Mouse (Mus musculus): ENCODE results near the gene 2900026A02Rik. TPM values are rescaled to one million over a fixed set of nuclear protein-coding genes. Genes with fewer than 3 reads are reported as not detected.
A peak's percentile ranks its signal among the peaks of the same experiment; 100 is the strongest.

2900026A02Rik gene
- total and polyA plus RNA-seq, 3 experiments = 0.05 TPM; not detected in 2

DNA sequence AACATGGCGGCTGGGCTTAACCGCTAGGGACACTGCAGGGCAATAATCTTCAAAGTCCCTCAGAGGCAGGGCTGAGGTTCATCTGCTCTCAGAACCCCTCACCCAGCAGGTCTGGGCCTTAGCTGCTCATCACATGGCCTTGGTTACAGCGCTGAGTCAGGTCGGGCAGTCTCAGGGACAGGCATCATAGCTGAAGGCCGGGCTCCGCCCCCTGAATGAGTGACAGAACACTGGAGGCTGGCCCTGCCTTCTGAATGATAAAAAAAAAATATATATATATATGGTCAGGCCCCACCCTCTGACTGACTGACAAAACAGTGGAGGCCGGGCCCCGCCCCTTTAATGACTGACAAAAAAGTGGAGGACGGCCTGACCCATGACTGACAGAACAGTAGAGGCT, 56.6 kb downstream of the 2900026A02Rik start:
- H3K4me3 ChIP-seq (ENCODE audit: low read depth, low read length) = no peak overlapping the region; the same call in 1 of the 2 replicates
- H3K27me3 ChIP-seq (ENCODE audit: insufficient read depth, low read length) = no peaks in the 10 kb centered on the region; the same call in 1 of the 2 replicates
- H3K9me3 ChIP-seq (replicated peaks) = peaks cover 90% of the 10 kb centered on the region
- DNase-seq (ENCODE audit: low spot score) = no peak
- no peak for ATAC-seq (ENCODE audit: extremely low read depth, insufficient number of reproducible peaks, low FRiP score, poor library complexity, severe bottlenecking)
- no peaks in the 10 kb centered on the region for H3K36me3 ChIP-seq (replicated peaks)
- no peak for TF ChIP-seq TAL1 (conservative IDR thresholded peaks at IDR 0.05; ENCODE audit: low read depth, low read length)
- H3K4me1 ChIP-seq (ENCODE audit: insufficient read depth, low read depth, low read length) = no peaks in the 10 kb centered on the region

DNA sequence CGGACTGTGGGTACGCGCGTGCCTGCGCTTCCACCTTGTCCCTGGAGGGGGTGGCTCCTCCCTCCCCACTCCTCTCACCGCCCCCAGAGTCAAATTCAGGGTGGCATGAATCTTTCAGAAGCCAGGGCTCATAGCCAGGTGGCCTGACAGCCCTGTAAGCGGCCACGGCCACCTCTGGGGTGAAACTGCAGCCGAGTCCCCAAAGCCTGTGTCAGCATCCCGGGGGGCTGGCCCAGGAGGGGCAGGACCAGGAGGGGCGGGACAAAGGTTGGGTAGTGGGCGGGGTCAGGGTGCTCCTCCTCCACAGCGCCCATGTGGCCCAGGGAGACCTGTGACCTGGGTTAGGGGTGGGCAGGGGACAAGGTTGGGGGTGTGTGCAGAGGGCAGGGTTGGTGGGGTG, 57.9 kb downstream of the 2900026A02Rik start:
- no peak for DNase-seq (ENCODE audit: low spot score)
- no peak for TF ChIP-seq POLR2AphosphoS5 (IDR thresholded peaks at IDR 0.05; ENCODE audit: insufficient replicate concordance, low read depth, low read length)
- TF ChIP-seq CTCF (IDR thresholded peaks at IDR 0.05; ENCODE audit: low read depth, low read length) = no peak
- no peak for TF ChIP-seq TAL1 (conservative IDR thresholded peaks at IDR 0.05; ENCODE audit: low read depth, low read length)
- no peak for TF ChIP-seq GATA2 (IDR thresholded peaks at IDR 0.05; ENCODE audit: borderline replicate concordance, low read depth, low read length)
- no peak for TF ChIP-seq GATA1 (IDR thresholded peaks at IDR 0.05; ENCODE audit: borderline replicate concordance, low read length)
- no peak for ATAC-seq (ENCODE audit: extremely low read depth, insufficient number of reproducible peaks, low FRiP score, poor library complexity, severe bottlenecking)
- peak overlapping the region; percentile 4; the same call in 1 of the 2 replicates for H3K4me3 ChIP-seq (ENCODE audit: low read depth, low read length)
- H3K27me3 ChIP-seq (ENCODE audit: insufficient read depth, low read length) = no peaks in the 10 kb centered on the region; the same call in 1 of the 2 replicates
- peaks cover 94% of the 10 kb centered on the region for H3K9me3 ChIP-seq (replicated peaks)
- H3K4me1 ChIP-seq (ENCODE audit: insufficient read depth, low read depth, low read length) = no peaks in the 10 kb centered on the region
- H3K36me3 ChIP-seq (replicated peaks) = no peaks in the 10 kb centered on the region

DNA sequence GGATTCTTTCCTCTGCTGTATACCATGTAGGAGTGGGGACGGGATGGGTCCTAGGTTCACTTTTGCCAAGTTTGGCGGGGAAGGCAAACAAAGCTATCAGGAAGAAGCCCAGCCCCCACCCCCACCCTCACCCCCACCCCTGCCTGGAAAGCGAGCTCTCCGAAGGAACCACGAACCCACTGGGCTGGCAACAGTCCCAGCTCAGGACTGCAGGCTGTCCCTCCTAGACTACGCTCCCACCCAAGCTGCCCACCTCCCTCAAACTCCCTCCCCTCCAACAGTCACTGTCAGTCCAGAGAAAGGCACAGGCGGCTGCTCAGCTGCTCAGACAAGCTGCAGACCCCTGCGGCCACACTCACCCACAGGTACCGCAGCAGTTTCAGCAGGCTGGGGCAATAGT, 58.3 kb downstream of the 2900026A02Rik start:
- TF ChIP-seq GATA2 (IDR thresholded peaks at IDR 0.05; ENCODE audit: borderline replicate concordance, low read depth, low read length) (no peak), TAL1 (conservative IDR thresholded peaks at IDR 0.05; ENCODE audit: low read depth, low read length) (no peak), GATA1 (IDR thresholded peaks at IDR 0.05; ENCODE audit: borderline replicate concordance, low read length) (no peak), POLR2AphosphoS5 (IDR thresholded peaks at IDR 0.05; ENCODE audit: insufficient replicate concordance, low read depth, low read length) (no peak), CTCF (IDR thresholded peaks at IDR 0.05; ENCODE audit: low read depth, low read length) (no peak)
- no peaks in the 10 kb centered on the region for H3K36me3 ChIP-seq (replicated peaks)
- no peaks in the 10 kb centered on the region; the same call in 1 of the 2 replicates for H3K27me3 ChIP-seq (ENCODE audit: insufficient read depth, low read length)
- H3K4me1 ChIP-seq (ENCODE audit: insufficient read depth, low read depth, low read length) = no peaks in the 10 kb centered on the region
- peaks cover 94% of the 10 kb centered on the region for H3K9me3 ChIP-seq (replicated peaks)
- ATAC-seq (ENCODE audit: extremely low read depth, insufficient number of reproducible peaks, low FRiP score, poor library complexity, severe bottlenecking) (no peak), DNase-seq (ENCODE audit: low spot score) (no peak)
- peak overlapping the region; percentile 4; the same call in 1 of the 2 replicates for H3K4me3 ChIP-seq (ENCODE audit: low read depth, low read length)

DNA sequence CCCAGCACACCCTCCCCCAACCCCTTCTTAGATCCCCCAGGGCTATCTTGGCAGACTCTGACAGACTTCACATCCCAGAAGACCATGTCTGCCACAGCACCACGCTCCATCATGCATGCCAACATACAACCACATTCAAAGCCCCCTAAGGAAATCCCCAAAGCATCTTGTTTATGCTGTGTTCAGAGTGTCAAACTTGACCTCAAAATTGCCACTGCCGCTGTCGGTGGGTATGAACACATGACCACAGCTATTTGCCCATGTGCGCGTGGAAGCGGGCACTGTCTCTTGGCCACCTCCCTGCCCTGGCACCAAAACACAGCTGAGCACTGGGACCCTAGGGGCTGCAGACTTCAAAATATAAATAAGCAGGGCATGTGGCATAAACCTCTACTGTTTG, 59.5 kb downstream of the 2900026A02Rik start:
- H3K4me1 ChIP-seq (ENCODE audit: insufficient read depth, low read depth, low read length) = no peaks in the 10 kb centered on the region

DNA sequence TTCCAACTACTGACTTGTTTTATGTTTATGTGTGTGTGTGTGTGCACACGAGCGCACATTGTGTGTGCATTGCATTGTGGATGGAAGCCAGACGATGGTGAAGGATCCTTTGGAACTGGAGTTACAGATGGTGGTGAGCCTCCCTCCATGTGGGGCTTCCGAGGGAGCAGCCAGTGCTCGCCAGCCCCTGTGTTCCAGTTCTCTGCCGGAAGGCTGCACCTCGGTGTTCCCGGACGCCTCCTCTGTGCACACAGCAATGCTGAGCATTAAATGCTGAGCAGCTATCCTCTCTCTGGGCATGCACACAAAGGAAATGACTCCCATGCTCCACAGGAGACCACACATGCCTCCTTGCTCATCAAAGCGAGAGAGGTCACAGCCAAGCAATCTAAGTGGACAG, 60.7 kb downstream of the 2900026A02Rik start:
- TF ChIP-seq POLR2AphosphoS5 (IDR thresholded peaks at IDR 0.05; ENCODE audit: insufficient replicate concordance, low read depth, low read length) (no peak), CTCF (IDR thresholded peaks at IDR 0.05; ENCODE audit: low read depth, low read length) (no peak), GATA1 (IDR thresholded peaks at IDR 0.05; ENCODE audit: borderline replicate concordance, low read length) (no peak), GATA2 (IDR thresholded peaks at IDR 0.05; ENCODE audit: borderline replicate concordance, low read depth, low read length) (no peak), TAL1 (conservative IDR thresholded peaks at IDR 0.05; ENCODE audit: low read depth, low read length) (no peak)
- Histone ChIP-seq H3K4me3 (ENCODE audit: low read depth, low read length) (no peak overlapping the region), H3K27me3 (ENCODE audit: insufficient read depth, low read length) (no peaks in the 10 kb centered on the region; the same call in 1 of the 2 replicates), H3K36me3 (replicated peaks) (no peaks in the 10 kb centered on the region), H3K4me1 (ENCODE audit: insufficient read depth, low read depth, low read length) (no peaks in the 10 kb centered on the region), H3K9me3 (replicated peaks) (peaks cover 94% of the 10 kb centered on the region)
- no peak for DNase-seq (ENCODE audit: low spot score)
- ATAC-seq (ENCODE audit: extremely low read depth, insufficient number of reproducible peaks, low FRiP score, poor library complexity, severe bottlenecking) = no peak

More for the DNA sequence above, 59.5 kb downstream of the 2900026A02Rik start:
- H3K9me3 ChIP-seq (replicated peaks) = peaks cover 94% of the 10 kb centered on the region
- H3K27me3 ChIP-seq (ENCODE audit: insufficient read depth, low read length) = no peaks in the 10 kb centered on the region; the same call in 1 of the 2 replicates
- H3K4me3 ChIP-seq (ENCODE audit: low read depth, low read length) = no peak overlapping the region
- DNase-seq (ENCODE audit: low spot score) (no peak), ATAC-seq (ENCODE audit: extremely low read depth, insufficient number of reproducible peaks, low FRiP score, poor library complexity, severe bottlenecking) (no peak)
- no peaks in the 10 kb centered on the region for H3K36me3 ChIP-seq (replicated peaks)
- TF ChIP-seq GATA1 (IDR thresholded peaks at IDR 0.05; ENCODE audit: borderline replicate concordance, low read length) = no peak
- no peak for TF ChIP-seq POLR2AphosphoS5 (IDR thresholded peaks at IDR 0.05; ENCODE audit: insufficient replicate concordance, low read depth, low read length)
- no peak for TF ChIP-seq GATA2 (IDR thresholded peaks at IDR 0.05; ENCODE audit: borderline replicate concordance, low read depth, low read length)
- no peak for TF ChIP-seq CTCF (IDR thresholded peaks at IDR 0.05; ENCODE audit: low read depth, low read length)
- TF ChIP-seq TAL1 (conservative IDR thresholded peaks at IDR 0.05; ENCODE audit: low read depth, low read length) = no peak

DNA sequence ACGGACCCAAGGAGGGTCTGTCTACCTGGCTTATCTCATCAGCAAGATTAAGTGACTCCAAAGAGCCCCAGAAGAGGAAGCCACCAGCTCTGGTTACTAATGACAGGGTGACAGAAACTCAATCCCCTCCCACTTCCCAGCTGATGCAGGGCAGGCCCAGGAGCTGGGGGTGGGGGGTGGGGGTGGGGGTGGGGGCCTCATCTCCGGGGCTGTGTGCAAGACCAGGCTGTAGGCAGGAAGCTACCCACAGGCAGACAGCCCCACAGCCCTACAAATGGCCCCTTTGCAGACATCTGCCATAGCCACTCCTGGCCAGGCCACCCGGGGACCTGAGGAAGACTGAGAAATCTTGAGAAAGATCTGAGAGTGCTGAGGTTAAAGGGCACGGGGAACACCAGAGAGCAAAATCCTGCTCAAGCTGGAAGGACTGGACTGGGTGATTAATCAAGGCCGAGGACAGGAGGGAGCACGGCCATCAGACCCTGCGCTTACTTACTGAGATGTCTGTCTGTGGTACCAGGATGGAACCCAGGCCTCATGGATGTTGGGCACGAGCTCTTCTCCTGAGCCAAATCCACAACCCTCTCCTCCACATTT, 62.2 kb downstream of the 2900026A02Rik start:
- TF ChIP-seq TAL1 (conservative IDR thresholded peaks at IDR 0.05; ENCODE audit: low read depth, low read length) (no peak), POLR2AphosphoS5 (IDR thresholded peaks at IDR 0.05; ENCODE audit: insufficient replicate concordance, low read depth, low read length) (no peak), GATA2 (IDR thresholded peaks at IDR 0.05; ENCODE audit: borderline replicate concordance, low read depth, low read length) (no peak)
- Histone ChIP-seq H3K9me3 (replicated peaks) (peaks cover 95% of the 10 kb centered on the region), H3K4me1 (ENCODE audit: insufficient read depth, low read depth, low read length) (no peaks in the 10 kb centered on the region), H3K27me3 (ENCODE audit: insufficient read depth, low read length) (no peaks in the 10 kb centered on the region; the same call in 1 of the 2 replicates), H3K4me3 (ENCODE audit: low read depth, low read length) (no peak overlapping the region; the same call in 1 of the 2 replicates), H3K36me3 (replicated peaks) (no peaks in the 10 kb centered on the region)
- DNase-seq (ENCODE audit: low spot score) (no peak), ATAC-seq (ENCODE audit: extremely low read depth, insufficient number of reproducible peaks, low FRiP score, poor library complexity, severe bottlenecking) (no peak)
